ENCODE assay signal across 13 mouse cellular contexts in genomic region chr4:102045183-102046140, GRCm38 (mm10). TPM values are rescaled to one million over a fixed set of nuclear protein-coding genes. Genes with fewer than 3 reads are reported as not detected.
DNase-seq lines count a peak whose midpoint lies in the region; ATAC-seq and TF ChIP-seq lines count a peak whose summit lies in the region.
"Had no signal": no experiment of that assay in that cellular context is flagged by ENCODE, and none has a peak within 500 bp of the region (broad histone marks: within the 10 kb centered on the region; RNA-seq: fewer than 3 reads in every experiment).

No protein-coding gene starts in this region.

- no peak overlapping the region for H3K4me3 ChIP-seq in kidney, adult 2 months (ENCODE audit: insufficient read depth, low read depth, low read length)
- H3K4me3 ChIP-seq in kidney, embryonic 15.5 days (replicated peaks) = no peak overlapping the region
- H3K4me3 ChIP-seq in hindbrain, embryonic 14.5 days (replicated peaks; ENCODE audit: low read length) = no peak overlapping the region
- H3K4me3 ChIP-seq: left cerebral cortex, adult 2 months had no signal

- no peaks in the 10 kb centered on the region for H3K4me1 ChIP-seq in kidney, adult 2 months (ENCODE audit: control insufficient read depth, insufficient read depth, low read length)
- no peaks in the 10 kb centered on the region for H3K4me1 ChIP-seq in kidney, embryonic 15.5 days
- no peaks in the 10 kb centered on the region for H3K4me1 ChIP-seq in hindbrain, embryonic 14.5 days (replicated peaks; ENCODE audit: control insufficient read depth, insufficient read depth, low read length)

- H3K4me2 ChIP-seq in kidney, embryonic 15.5 days = no peak overlapping the region
- no peak overlapping the region for H3K4me2 ChIP-seq in hindbrain, embryonic 14.5 days (replicated peaks)

- peak overlapping the region; percentile 78 for H3K27ac ChIP-seq in kidney, adult 2 months (ENCODE audit: insufficient read depth, low read depth, low read length)
- no peak overlapping the region for H3K27ac ChIP-seq in kidney, embryonic 15.5 days
- no peak overlapping the region for H3K27ac ChIP-seq in hindbrain, embryonic 14.5 days
- H3K27ac ChIP-seq: left cerebral cortex, adult 2 months had no signal

- no peak overlapping the region for H3K9ac ChIP-seq in kidney, embryonic 15.5 days
- H3K9ac ChIP-seq in hindbrain, embryonic 14.5 days = no peak overlapping the region

- TF ChIP-seq CTCF in kidney, adult 2 months (conservative IDR thresholded peaks at IDR 0.05; ENCODE audit: insufficient read depth, insufficient read length, low read depth, low read length) = no peak

- WGBS in kidney, adult 2 months = 65% methylated on average over 6 of the region's 6 CpGs
- 60% methylated on average over 6 of the region's 6 CpGs for WGBS in kidney, embryonic 15.5 days
- 69% methylated on average over 6 of the region's 6 CpGs for WGBS in hindbrain, embryonic 14.5 days

- no peak for TF ChIP-seq POLR2A in kidney, adult 2 months (IDR thresholded peaks at IDR 0.05; ENCODE audit: low read depth, low read length)

- no peaks in the 10 kb centered on the region for H3K36me3 ChIP-seq in kidney, adult 2 months (ENCODE audit: control insufficient read depth, insufficient read depth, low read length)
- H3K36me3 ChIP-seq in kidney, embryonic 15.5 days = no peaks in the 10 kb centered on the region
- H3K36me3 ChIP-seq in hindbrain, embryonic 14.5 days (replicated peaks; ENCODE audit: control insufficient read depth, insufficient read depth) = no peaks in the 10 kb centered on the region

- no peaks in the 10 kb centered on the region for H3K27me3 ChIP-seq in kidney, adult 2 months (replicated peaks; ENCODE audit: control insufficient read depth, insufficient read depth, low read length)
- no peaks in the 10 kb centered on the region for H3K27me3 ChIP-seq in kidney, embryonic 15.5 days
- H3K27me3 ChIP-seq in hindbrain, embryonic 14.5 days (ENCODE audit: control insufficient read depth, insufficient read depth, low read length) = no peaks in the 10 kb centered on the region

- H3K9me3 ChIP-seq in kidney, embryonic 15.5 days (replicated peaks) = no peaks in the 10 kb centered on the region
- H3K9me3 ChIP-seq in hindbrain, embryonic 14.5 days (ENCODE audit: control insufficient read depth, low read length) = no peaks in the 10 kb centered on the region

- DNase-seq in kidney, adult 2 months = peak; percentile 84
- peak; percentile 44 for DNase-seq in heart, adult 8-10 months (ENCODE audit: low spot score)
- DNase-seq in kidney, postnatal 10 days = peak; percentile 35
- peak; percentile 27 for DNase-seq in retina, embryonic 14.5 days (ENCODE audit: low spot score)
- no peak for DNase-seq in ovary, postnatal 10 days (ENCODE audit: low spot score)
- no peak for DNase-seq in hindbrain, embryonic 14.5 days (ENCODE audit: low spot score)
- DNase-seq: gastrocnemius, postnatal 14 days; midbrain, embryonic 14.5 days had no signal

- no peak for ATAC-seq in kidney, embryonic 15.5 days (replicated peaks; ENCODE audit: low FRiP score)
- no peak for ATAC-seq in CD4-positive, CD25-positive, alpha-beta regulatory T cell, adult 4 months
- ATAC-seq in hindbrain, embryonic 14.5 days (ENCODE audit: low FRiP score) = no peak

RNA-seq across cellular contexts. Expression of gene Pde4b, which starts 41.9 kb away (rescaled TPM):
- 8.7 and 11.5 TPM in 2 replicates for polyA plus RNA-seq in kidney, adult 2 months (2012; rRNA removed)
- 11.7 and 13.6 TPM in 2 replicates for polyA plus RNA-seq in kidney, embryonic 15.5 days (2015; fragmentation: Nextera tagmentation; extraction: Ambion mirVana)
- 10 to 100 TPM; 19.7 to 32.0 (median 21.1) TPM for total RNA-seq in heart, adult 8-10 months (2022)
- 10 to 100 TPM; 68.4 to 84.0 TPM for polyA plus RNA-seq in CD4-positive, CD25-positive, alpha-beta regulatory T cell, adult 4 months (2017; shearing (Covaris generic))
- polyA plus RNA-seq in hindbrain, embryonic 14.5 days (2014; fragmentation: Nextera tagmentation; extraction: Ambion mirVana) = 44.6 and 51.2 TPM in 2 replicates

RNA-seq across cellular contexts. Expression of gene Gm12789, which starts 59.0 kb away (rescaled TPM):
- not detected in 2 replicates for polyA plus RNA-seq in kidney, adult 2 months (2012; rRNA removed)
- polyA plus RNA-seq in kidney, embryonic 15.5 days (2015; fragmentation: Nextera tagmentation; extraction: Ambion mirVana) = not detected in 2 replicates
- not detected for total RNA-seq in heart, adult 8-10 months (2022)
- not detected for polyA plus RNA-seq in CD4-positive, CD25-positive, alpha-beta regulatory T cell, adult 4 months (2017; shearing (Covaris generic))
- not detected in 2 replicates for polyA plus RNA-seq in hindbrain, embryonic 14.5 days (2014; fragmentation: Nextera tagmentation; extraction: Ambion mirVana)
- total RNA-seq: gastrocnemius, postnatal 14 days; left cerebral cortex, adult 2 months had no signal
- polyA plus RNA-seq: brain, embryonic 14.5 days; midbrain, embryonic 14.5 days; stomach, embryonic 14.5 days had no signal

Comparison
In these comparisons a context has a peak if more than half of its experiments do, and no peak if none do; other contexts are left out.
1. DNase-seq: peak in kidney, adult 2 months (single experiment), heart, adult 8-10 months (single experiment), kidney, postnatal 10 days (single experiment) and retina, embryonic 14.5 days (single experiment); none in ovary, postnatal 10 days (single experiment) and hindbrain, embryonic 14.5 days (single experiment).